Mouse (Mus musculus) heart, adult 2 months (tissue): ENCODE results near the gene Zcwpw1.

Experiments
- CTCF ChIP-seq: fragments of 200-600 bp; IDR thresholded peaks from 2 replicates; pipeline ENCODE4 v1.8.1; 2022; ENCODE audit warnings: antibody characterized with exemption, mild to moderate bottlenecking, moderate library complexity
- EP300 ChIP-seq: fragments of 200-500 bp; IDR thresholded peaks from 2 replicates; pipeline ENCODE4 v1.6.1; 2011; ENCODE audit warnings: low read depth, low read length, control low read depth; ENCODE audit not compliant: insufficient read depth

- TF ChIP-seq CTCF: peak; percentile 83
- peak; percentile 85 for TF ChIP-seq EP300
These were observed at the start of gene Zcwpw1, which contains the start of gene Mepce for GRCm38 (mm10) chr5:137787151-137787928.
